Mouse (Mus musculus) MEL (cell line): ENCODE data around the gene Frmpd2.

Source experiments
- POLR2A ChIP-seq, 2 experiments: IDR thresholded peaks; 2 replicates each; pipeline ENCODE4 v1.6.1; 2011 to 2012; ENCODE audit warnings: low read length in 2 of 2, mild to moderate bottlenecking in 2 of 2, control low read depth in 1 of 2, improper control_type of control experiment in 1 of 2, low read depth in 1 of 2, moderate library complexity in 1 of 2; ENCODE audit not compliant: control insufficient read depth in 1 of 2, insufficient read depth in 1 of 2, poor library complexity in 1 of 2
- ZNF384 ChIP-seq: IDR thresholded peaks from 2 replicates; pipeline ENCODE4 v1.6.1; 2012; ENCODE audit warnings: low read depth, mild to moderate bottlenecking, inconsistent platforms, low read length, improper control_type of control experiment

GRCm38 (mm10) chr14:33423003-33423402 lies 48.5 kb upstream of the Frmpd2 start:
- TF ChIP-seq ZNF384 (no peak), POLR2A (IDR thresholded peaks at IDR 0.05; ENCODE audit: control insufficient read depth in 1 of 2, insufficient read depth in 1 of 2, low read depth in 1 of 2, low read length in 2 of 2, poor library complexity in 1 of 2) (no peak)
